Mouse (Mus musculus): Measurements from ENCODE around the gene Mmp11.
A peak's percentile ranks its signal among the peaks of the same experiment; 100 is the strongest.

GRCm38 (mm10) chr10:75883232-75883552, 53.1 kb downstream of the Mmp11 start:
- TF ChIP-seq CTCF (IDR thresholded peaks at IDR 0.05; ENCODE audit: low read depth, low read length), result peak; percentile 75
- no peak for TF ChIP-seq POLR2A (IDR thresholded peaks at IDR 0.05; ENCODE audit: extremely low read depth, insufficient read depth, low read length)
